Mouse (Mus musculus) hindbrain, embryonic 13.5 days (tissue): ENCODE measurements around the gene Rxra. TPM values are rescaled to one million over a fixed set of nuclear protein-coding genes. Genes with fewer than 3 reads are reported as not detected.
A peak's percentile ranks its signal among the peaks of the same experiment; 100 is the strongest.

Experiments used
- ATAC-seq: fragments of 200-750 bp; cut with Nextera tagmentation; 2 replicates; pipeline ENCODE4 v1.8.0; 2017; ENCODE audit warnings: moderate TSS enrichment; ENCODE audit not compliant: low FRiP score
- H3K27ac ChIP-seq: fragments of 300-500 bp; sonication (generic); 2 replicates; pipeline ENCODE4 v1.5.1; 2015; ENCODE audit warnings: inconsistent platforms, mild to moderate bottlenecking, moderate library complexity
- H3K27me3 ChIP-seq: fragments of 300-500 bp; sonication (generic); 2 replicates; pipeline ENCODE4 v1.6.1; 2015; ENCODE audit warnings: mild to moderate bottlenecking, inconsistent platforms
- H3K36me3 ChIP-seq: fragments of 300-500 bp; sonication (generic); 2 replicates; pipeline ENCODE4 v1.6.1; 2015; ENCODE audit warnings: mild to moderate bottlenecking, inconsistent platforms
- H3K4me1 ChIP-seq: fragments of 300-500 bp; sonication (generic); replicated peaks from 2 replicates; pipeline ENCODE4 v1.6.1; 2015; ENCODE audit warnings: inconsistent platforms
- H3K4me2 ChIP-seq: fragments of 300-500 bp; sonication (generic); 2 replicates; pipeline ENCODE4 v1.6.1; 2015; ENCODE audit warnings: inconsistent platforms, mild to moderate bottlenecking, moderate library complexity
- H3K4me3 ChIP-seq: fragments of 300-500 bp; sonication (generic); 2 replicates; pipeline ENCODE4 v1.5.1; 2015; ENCODE audit warnings: mild to moderate bottlenecking, inconsistent platforms
- H3K9ac ChIP-seq: fragments of 300-500 bp; sonication (generic); 2 replicates; pipeline ENCODE4 v1.6.1; 2015; ENCODE audit warnings: mild to moderate bottlenecking, inconsistent platforms
- H3K9me3 ChIP-seq: fragments of 300-500 bp; sonication (generic); 2 replicates; pipeline ENCODE4 v1.6.1; 2016; ENCODE audit warnings: inconsistent platforms
- WGBS: fragments of 180-500 bp; shearing (Covaris S2); methylation state at CpG from one replicate; pipeline ENCODE4 v1.1.7; 2015; 5-methylcytosine and 5-hydroxymethylcytosine counted together
- polyA plus RNA-seq: library from polyadenylated mRNA; unstranded; fragments of >200 nt; fragmentation: Nextera tagmentation; extraction: Ambion mirVana; gene quantifications from 2 replicates; pipeline ENCODE4 v1.2.1, GENCODE M21; 2015

Gene Rxra
- polyA plus RNA-seq, 1 experiment from 2014 or later = 4.7 TPM

GRCm38 (mm10) chr2:27762509-27762908 lies 86.3 kb downstream of the Rxra start:
- 43% methylated on average over 12 of the region's 12 CpGs for WGBS
- Histone ChIP-seq H3K9me3 (no peaks in the 10 kb centered on the region), H3K4me1 (peaks cover 62% of the 10 kb centered on the region), H3K27me3 (peaks cover 5% of the 10 kb centered on the region; the same call in 1 of the 2 replicates), H3K27ac (0 out of 2 replicates have a peak overlapping the region, but pooled peaks have one; percentile 12), H3K4me2 (no peak overlapping the region), H3K4me3 (no peak overlapping the region), H3K9ac (no peak overlapping the region), H3K36me3 (peaks cover 19% of the 10 kb centered on the region)
- ATAC-seq = no peak

- Histone ChIP-seq H3K4me1 (peaks cover 56% of the 10 kb centered on the region), H3K4me3 (no peak overlapping the region), H3K27me3 (peaks cover 7% of the 10 kb centered on the region; the same call in 1 of the 2 replicates), H3K4me2 (no peak overlapping the region), H3K9ac (peak overlapping the region; percentile 49), H3K9me3 (no peaks in the 10 kb centered on the region), H3K27ac (peak overlapping the region; percentile 76), H3K36me3 (peaks cover 19% of the 10 kb centered on the region)
- no peak for ATAC-seq
- 60% methylated on average over 14 of the region's 14 CpGs for WGBS
Measured at GRCm38 (mm10) chr2:27762920-27763780, 86.9 kb downstream of the Rxra start.

GRCm38 (mm10) chr2:27764256-27764936 lies 88.2 kb downstream of the Rxra start:
- 11% methylated on average over 6 of the region's 6 CpGs for WGBS
- peaks cover 43% of the 10 kb centered on the region for H3K4me1 ChIP-seq
- H3K4me3 ChIP-seq = no peak overlapping the region
- H3K27me3 ChIP-seq = peaks cover 13% of the 10 kb centered on the region
- peak overlapping the region; percentile 46; the same call in 1 of the 2 replicates for H3K9ac ChIP-seq
- no peaks in the 10 kb centered on the region for H3K9me3 ChIP-seq
- ATAC-seq = peak; percentile 63
- peaks cover 18% of the 10 kb centered on the region for H3K36me3 ChIP-seq
- H3K4me2 ChIP-seq = peak overlapping the region; percentile 17; the same call in 1 of the 2 replicates
- peak overlapping the region; percentile 76 for H3K27ac ChIP-seq

- H3K27ac ChIP-seq = peak overlapping the region; percentile 76
- H3K4me2 ChIP-seq = no peak overlapping the region
- H3K27me3 ChIP-seq = peaks cover 18% of the 10 kb centered on the region
- ATAC-seq = peak; percentile 73
- no peak overlapping the region for H3K9ac ChIP-seq
- WGBS = 27% methylated on average over 3 of the region's 3 CpGs
- peaks cover 40% of the 10 kb centered on the region for H3K4me1 ChIP-seq
- no peak overlapping the region for H3K4me3 ChIP-seq
- no peaks in the 10 kb centered on the region for H3K9me3 ChIP-seq
- peaks cover 13% of the 10 kb centered on the region for H3K36me3 ChIP-seq
Measured at GRCm38 (mm10) chr2:27764937-27765319, 88.7 kb downstream of the Rxra start.

GRCm38 (mm10) chr2:27767773-27768172 lies 91.5 kb downstream of the Rxra start:
- no peak overlapping the region for H3K4me2 ChIP-seq
- H3K27me3 ChIP-seq = peaks cover 18% of the 10 kb centered on the region
- ATAC-seq = no peak
- H3K4me1 ChIP-seq = peaks cover 21% of the 10 kb centered on the region
- no peak overlapping the region for H3K27ac ChIP-seq
- no peaks in the 10 kb centered on the region for H3K9me3 ChIP-seq
- WGBS = 75% methylated on average over 7 of the region's 7 CpGs
- H3K4me3 ChIP-seq = no peak overlapping the region
- H3K36me3 ChIP-seq = no peaks in the 10 kb centered on the region
- no peak overlapping the region for H3K9ac ChIP-seq

GRCm38 (mm10) chr2:27769701-27770100 lies 93.5 kb downstream of the Rxra start:
- H3K4me2 ChIP-seq = no peak overlapping the region
- no peak overlapping the region for H3K9ac ChIP-seq
- H3K9me3 ChIP-seq = no peaks in the 10 kb centered on the region
- H3K27ac ChIP-seq = no peak overlapping the region
- peaks cover 2% of the 10 kb centered on the region for H3K4me1 ChIP-seq
- no peaks in the 10 kb centered on the region for H3K36me3 ChIP-seq
- 46% methylated on average over 5 of the region's 5 CpGs for WGBS
- H3K4me3 ChIP-seq = no peak overlapping the region
- no peak for ATAC-seq
- H3K27me3 ChIP-seq = peaks cover 18% of the 10 kb centered on the region

- Histone ChIP-seq H3K4me2 (no peak overlapping the region), H3K4me3 (no peak overlapping the region), H3K27me3 (peaks cover 18% of the 10 kb centered on the region), H3K36me3 (no peaks in the 10 kb centered on the region), H3K9ac (no peak overlapping the region), H3K4me1 (no peaks in the 10 kb centered on the region; the same call in 1 of the 2 replicates), H3K9me3 (no peaks in the 10 kb centered on the region), H3K27ac (no peak overlapping the region)
- 7% methylated on average over 4 of the region's 4 CpGs for WGBS
- no peak for ATAC-seq
Measured at GRCm38 (mm10) chr2:27770205-27770604, 94.0 kb downstream of the Rxra start.

GRCm38 (mm10) chr2:27771936-27772335 lies 95.7 kb downstream of the Rxra start:
- H3K9ac ChIP-seq = no peak overlapping the region
- H3K4me1 ChIP-seq = no peaks in the 10 kb centered on the region; the same call in 1 of the 2 replicates
- H3K27ac ChIP-seq = no peak overlapping the region
- peaks cover 14% of the 10 kb centered on the region; the same call in 1 of the 2 replicates for H3K27me3 ChIP-seq
- no peak overlapping the region for H3K4me2 ChIP-seq
- no peaks in the 10 kb centered on the region for H3K36me3 ChIP-seq
- H3K9me3 ChIP-seq = no peaks in the 10 kb centered on the region
- no peak overlapping the region for H3K4me3 ChIP-seq
- ATAC-seq = peak; percentile 14; the same call in 1 of the 2 replicates
- 33% methylated on average over 7 of the region's 7 CpGs for WGBS

- no peak for ATAC-seq
- Histone ChIP-seq H3K9ac (no peak overlapping the region), H3K27ac (no peak overlapping the region), H3K27me3 (peaks cover 11% of the 10 kb centered on the region; the same call in 1 of the 2 replicates), H3K9me3 (no peaks in the 10 kb centered on the region), H3K4me1 (no peaks in the 10 kb centered on the region; the same call in 1 of the 2 replicates), H3K4me2 (no peak overlapping the region), H3K4me3 (no peak overlapping the region), H3K36me3 (no peaks in the 10 kb centered on the region)
- WGBS = 60% methylated on average over 7 of the region's 7 CpGs
Measured at GRCm38 (mm10) chr2:27772841-27773388, 96.7 kb downstream of the Rxra start.

GRCm38 (mm10) chr2:27773980-27774730 lies 97.9 kb downstream of the Rxra start:
- Histone ChIP-seq H3K4me1 (no peaks in the 10 kb centered on the region; the same call in 1 of the 2 replicates), H3K9ac (no peak overlapping the region), H3K27me3 (peaks cover 8% of the 10 kb centered on the region; the same call in 1 of the 2 replicates), H3K9me3 (no peaks in the 10 kb centered on the region), H3K4me3 (no peak overlapping the region), H3K4me2 (no peak overlapping the region), H3K27ac (no peak overlapping the region), H3K36me3 (no peaks in the 10 kb centered on the region)
- 72% methylated on average over 24 of the region's 24 CpGs for WGBS
- no peak for ATAC-seq

- H3K27ac ChIP-seq = no peak overlapping the region
- WGBS = 92% methylated on average over 10 of the region's 10 CpGs
Measured at GRCm38 (mm10) chr2:27775006-27775405, 98.8 kb downstream of the Rxra start.

More at GRCm38 (mm10) chr2:27775006-27775405, 98.8 kb downstream of the Rxra start:
- Histone ChIP-seq H3K9me3 (no peaks in the 10 kb centered on the region), H3K4me3 (no peak overlapping the region), H3K27me3 (no peaks in the 10 kb centered on the region), H3K36me3 (no peaks in the 10 kb centered on the region), H3K4me2 (no peak overlapping the region), H3K4me1 (no peaks in the 10 kb centered on the region; the same call in 1 of the 2 replicates), H3K9ac (no peak overlapping the region)
- ATAC-seq = no peak
